In the genomic region with DNA sequence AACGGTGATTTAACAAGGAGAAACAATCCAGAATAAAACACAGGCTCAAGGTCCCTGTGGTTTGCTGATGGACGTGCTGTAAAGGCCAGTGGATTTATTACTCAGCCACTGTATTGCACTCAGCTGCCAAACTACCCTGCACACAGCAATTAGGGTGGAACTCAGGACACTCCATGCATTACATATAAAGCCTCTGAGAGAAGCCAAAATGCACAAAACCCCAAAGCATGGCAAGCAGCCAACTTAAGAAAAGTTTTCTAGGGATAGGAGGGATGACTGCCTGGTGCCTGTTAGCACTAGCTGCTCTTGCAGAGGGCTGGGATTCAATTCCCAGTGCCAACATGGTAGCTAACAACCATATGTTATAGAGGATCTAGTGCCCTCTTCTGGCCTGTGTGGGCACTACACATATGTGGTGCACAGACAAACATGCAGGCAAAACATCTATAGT, we compare ENCODE assay signal across 8 mouse cellular contexts. TPM values are rescaled to one million over a fixed set of nuclear protein-coding genes. Genes with fewer than 3 reads are reported as not detected.
A peak's percentile ranks its signal among the peaks of the same experiment; 100 is the strongest.
DNase-seq lines count a peak whose midpoint lies in the region; ATAC-seq and TF ChIP-seq lines count a peak whose summit lies in the region.

No protein-coding gene starts in this region.

- DNase-seq in left cerebral cortex, adult 2 months (ENCODE audit: extremely low spot score in 1 of 2, low spot score in 2 of 2): no peak
- no peak for DNase-seq in left cerebral cortex, postnatal 4 days
- peak; percentile 47 for DNase-seq in WW6 (ENCODE audit: low read depth, low spot score)
- no peak for DNase-seq in urinary bladder, adult 2 months (ENCODE audit: low spot score)
- no peak for DNase-seq in ovary, adult 18-20 months (ENCODE audit: low spot score)
- no peak for DNase-seq in yolk sac, embryonic 10.5 days (ENCODE audit: low spot score)

- H3K27me3 ChIP-seq in kidney, embryonic 16.5 days (ENCODE audit: insufficient read depth, low read length): no peaks in the 10 kb centered on the region
- no peaks in the 10 kb centered on the region for H3K27me3 ChIP-seq in stomach, embryonic 14.5 days (ENCODE audit: control insufficient read depth, insufficient read depth, low read length)

- H3K27ac ChIP-seq in left cerebral cortex, adult 2 months: no peak overlapping the region
- peak overlapping the region; percentile 85 for H3K27ac ChIP-seq in kidney, embryonic 16.5 days (ENCODE audit: low read length)
- peak overlapping the region; percentile 78; the same call in 1 of the 2 replicates for H3K27ac ChIP-seq in stomach, embryonic 14.5 days (ENCODE audit: low read length)

- no peaks in the 10 kb centered on the region for H3K36me3 ChIP-seq in kidney, embryonic 16.5 days (ENCODE audit: insufficient read depth, low read length)
- no peaks in the 10 kb centered on the region for H3K36me3 ChIP-seq in stomach, embryonic 14.5 days (ENCODE audit: control insufficient read depth, insufficient read depth, low read length)

- 76% methylated on average over 2 of the region's 2 CpGs for WGBS in kidney, embryonic 16.5 days
- 60% methylated on average over 2 of the region's 2 CpGs for WGBS in stomach, embryonic 14.5 days

- peak; percentile 45 for TF ChIP-seq CTCF in left cerebral cortex, adult 2 months (IDR thresholded peaks at IDR 0.05)

- no peak overlapping the region for H3K4me3 ChIP-seq in left cerebral cortex, adult 2 months
- H3K4me3 ChIP-seq in kidney, embryonic 16.5 days (ENCODE audit: low read length): no peak overlapping the region
- no peak overlapping the region for H3K4me3 ChIP-seq in stomach, embryonic 14.5 days (ENCODE audit: low read depth, low read length)

- intact Hi-C loops in left cerebral cortex, adult 2 months (cut with DNase I): no loop called here
- intact Hi-C loops in left cerebral cortex, postnatal 4 days (cut with DNase I): loop anchor here (10.0 kb wide), 1 partner anchor 107 kb away; the partner anchor contains the start of genes Atpaf2 and Gid4

- H3K9ac ChIP-seq in kidney, embryonic 16.5 days (replicated peaks; ENCODE audit: low read length): no peak overlapping the region
- H3K9ac ChIP-seq in stomach, embryonic 14.5 days (replicated peaks; ENCODE audit: low read depth, low read length): no peak overlapping the region

- no peak for ATAC-seq in kidney, embryonic 16.5 days (ENCODE audit: low FRiP score, low TSS enrichment)
- ATAC-seq in stomach, embryonic 14.5 days (ENCODE audit: insufficient number of reproducible peaks, insufficient read depth, low FRiP score, low read depth): no peak

- peaks cover 56% of the 10 kb centered on the region for H3K4me1 ChIP-seq in kidney, embryonic 16.5 days (ENCODE audit: insufficient read depth, low read length)
- H3K4me1 ChIP-seq in stomach, embryonic 14.5 days (ENCODE audit: control insufficient read depth, insufficient read depth, low read length): peaks cover 35% of the 10 kb centered on the region

- no peaks in the 10 kb centered on the region for H3K9me3 ChIP-seq in kidney, embryonic 16.5 days (ENCODE audit: low read length)
- H3K9me3 ChIP-seq in stomach, embryonic 14.5 days (ENCODE audit: control insufficient read depth, low read depth, low read length): no peaks in the 10 kb centered on the region

- no peak overlapping the region for H3K4me2 ChIP-seq in kidney, embryonic 16.5 days (replicated peaks; ENCODE audit: low read depth, low read length)
- no peak overlapping the region for H3K4me2 ChIP-seq in stomach, embryonic 14.5 days (replicated peaks; ENCODE audit: low read depth, low read length)

RNA-seq across cellular contexts. Expression of gene Tom1l2, which starts 45.3 kb away (rescaled TPM):
- total RNA-seq in left cerebral cortex, adult 2 months (2021): 100 to 1,000 TPM; 216 to 221 TPM
- total RNA-seq in left cerebral cortex, postnatal 4 days (2021): 10 to 100 TPM; 86.8 to 90.6 TPM
- polyA plus RNA-seq in kidney, embryonic 16.5 days (2015; fragmentation: Nextera tagmentation; extraction: Ambion mirVana): 36.3 and 41.7 TPM in 2 replicates
- 22.2 and 22.7 TPM in 2 replicates for polyA plus RNA-seq in stomach, embryonic 14.5 days (2014; fragmentation: Nextera tagmentation; extraction: Ambion mirVana)
- polyA plus RNA-seq in urinary bladder, adult 2 months (2012; rRNA removed): 71.5 and 86.7 TPM in 2 replicates

RNA-seq across cellular contexts. Expression of gene Drc3, which starts 45.7 kb away (rescaled TPM):
- 10 to 100 TPM; 11.7 to 12.5 TPM for total RNA-seq in left cerebral cortex, adult 2 months (2021)
- 1 to 10 TPM; 4.7 to 4.8 TPM for total RNA-seq in left cerebral cortex, postnatal 4 days (2021)
- 2.1 and 2.8 TPM in 2 replicates for polyA plus RNA-seq in kidney, embryonic 16.5 days (2015; fragmentation: Nextera tagmentation; extraction: Ambion mirVana)
- 0.98 and 1.8 TPM in 2 replicates for polyA plus RNA-seq in stomach, embryonic 14.5 days (2014; fragmentation: Nextera tagmentation; extraction: Ambion mirVana)
- 2.3 and 2.7 TPM in 2 replicates for polyA plus RNA-seq in urinary bladder, adult 2 months (2012; rRNA removed)
